8 mouse cellular contexts compared by ENCODE assay signal in genomic region chr11:98936606-98937409, GRCm38 (mm10). TPM values are rescaled to one million over a fixed set of nuclear protein-coding genes. Genes with fewer than 3 reads are reported as not detected.
DNase-seq lines count a peak whose midpoint lies in the region; ATAC-seq and TF ChIP-seq lines count a peak whose summit lies in the region.

No protein-coding gene starts in this region.

- H3K4me2 ChIP-seq in heart, postnatal 0 days (ENCODE audit: low read depth, low read length): peak overlapping the region; percentile 82
- peak overlapping the region; percentile 97 for H3K4me2 ChIP-seq in liver, embryonic 11.5 days
- peak overlapping the region; percentile 71 for H3K4me2 ChIP-seq in neural tube, embryonic 11.5 days (ENCODE audit: low read depth)

- no peak for TF ChIP-seq EP300 in heart, postnatal 0 days (IDR thresholded peaks at IDR 0.05; ENCODE audit: low read depth)

- no peaks in the 10 kb centered on the region for H3K36me3 ChIP-seq in heart, postnatal 0 days (replicated peaks; ENCODE audit: control insufficient read depth, insufficient read depth, low read length)
- H3K36me3 ChIP-seq in liver, embryonic 11.5 days (ENCODE audit: control insufficient read depth, insufficient read depth, low read length): 0 out of 2 replicates have a peak, but pooled peaks cover 2% of the 10 kb centered on the region
- no peaks in the 10 kb centered on the region for H3K36me3 ChIP-seq in neural tube, embryonic 11.5 days (ENCODE audit: control insufficient read depth, insufficient read depth, low read length)

- peak overlapping the region; percentile 83 for H3K9ac ChIP-seq in heart, postnatal 0 days (replicated peaks; ENCODE audit: low read depth, low read length)
- peak overlapping the region; percentile 74 for H3K9ac ChIP-seq in liver, embryonic 11.5 days (ENCODE audit: low read depth, low read length)
- H3K9ac ChIP-seq in neural tube, embryonic 11.5 days (ENCODE audit: low read length): peak overlapping the region; percentile 45

- peak overlapping the region; percentile 92 for H3K27ac ChIP-seq in gastrocnemius, adult 2 months
- peak overlapping the region; percentile 93 for H3K27ac ChIP-seq in heart, postnatal 0 days (ENCODE audit: low read depth)
- peak overlapping the region; percentile 52 for H3K27ac ChIP-seq in liver, embryonic 11.5 days (ENCODE audit: low read depth, low read length)
- H3K27ac ChIP-seq in neural tube, embryonic 11.5 days (ENCODE audit: low read depth, low read length): peak overlapping the region; percentile 54; the same call in 1 of the 2 replicates

- H3K4me3 ChIP-seq in gastrocnemius, adult 2 months: peak overlapping the region; percentile 97
- H3K4me3 ChIP-seq in heart, postnatal 0 days (ENCODE audit: low read depth, low read length): peak overlapping the region; percentile 87
- peak overlapping the region; percentile 72 for H3K4me3 ChIP-seq in liver, embryonic 11.5 days (ENCODE audit: low read depth, low read length)
- H3K4me3 ChIP-seq in neural tube, embryonic 11.5 days (ENCODE audit: low read depth, low read length): peak overlapping the region; percentile 57

- DNase-seq in gastrocnemius, adult 2 months: peak; percentile 56
- DNase-seq in gastrocnemius, postnatal 4 days (ENCODE audit: low spot score in 2 of 2): no peak
- DNase-seq in adipocyte (ENCODE audit: low spot score): peak; percentile 77
- DNase-seq in heart, postnatal 0 days (ENCODE audit: low spot score): peak; percentile 41
- no peak for DNase-seq in liver, embryonic 11.5 days (ENCODE audit: low spot score)
- no peak for DNase-seq in neural tube, embryonic 11.5 days (ENCODE audit: low spot score)
- DNase-seq in layer of hippocampus, adult 9-10 months (ENCODE audit: low spot score): no peak
- no peak for DNase-seq in frontal cortex, postnatal 14 days (ENCODE audit: low spot score in 2 of 2)

- TF ChIP-seq CTCF in gastrocnemius, adult 2 months (IDR thresholded peaks at IDR 0.05): no peak
- TF ChIP-seq CTCF in heart, postnatal 0 days (IDR thresholded peaks at IDR 0.05; ENCODE audit: low read depth): no peak

- ATAC-seq in heart, postnatal 0 days (ENCODE audit: insufficient read depth, low read depth): no peak
- ATAC-seq in liver, embryonic 11.5 days (replicated peaks; ENCODE audit: low FRiP score): peak; percentile 8; the same call in 1 of the 2 replicates
- ATAC-seq in neural tube, embryonic 11.5 days (ENCODE audit: insufficient read depth, low FRiP score, low TSS enrichment): peak; percentile 21; the same call in 1 of the 2 replicates

- intact Hi-C loops in gastrocnemius, adult 2 months (cut with DNase I): loop anchor here (2.0 kb wide), 1 partner anchor 26 kb away; no protein-coding TSS in a partner anchor

- H3K4me1 ChIP-seq in heart, postnatal 0 days (ENCODE audit: control insufficient read depth, insufficient read depth): peaks cover 68% of the 10 kb centered on the region
- H3K4me1 ChIP-seq in liver, embryonic 11.5 days (replicated peaks; ENCODE audit: control insufficient read depth, insufficient read depth, low read length): peaks cover 71% of the 10 kb centered on the region
- peaks cover 68% of the 10 kb centered on the region for H3K4me1 ChIP-seq in neural tube, embryonic 11.5 days (ENCODE audit: control insufficient read depth, insufficient read depth, low read length)

- H3K27me3 ChIP-seq in heart, postnatal 0 days (ENCODE audit: control insufficient read depth, insufficient read depth, low read length): no peaks in the 10 kb centered on the region
- peaks cover 52% of the 10 kb centered on the region for H3K27me3 ChIP-seq in liver, embryonic 11.5 days (replicated peaks; ENCODE audit: control insufficient read depth, insufficient read depth, low read length)
- no peaks in the 10 kb centered on the region for H3K27me3 ChIP-seq in neural tube, embryonic 11.5 days (ENCODE audit: control insufficient read depth, insufficient read depth, low read length)

- H3K9me3 ChIP-seq in heart, postnatal 0 days (replicated peaks; ENCODE audit: control insufficient read depth, low read length): no peaks in the 10 kb centered on the region
- H3K9me3 ChIP-seq in liver, embryonic 11.5 days (ENCODE audit: control insufficient read depth, low read length): no peaks in the 10 kb centered on the region
- no peaks in the 10 kb centered on the region for H3K9me3 ChIP-seq in neural tube, embryonic 11.5 days (ENCODE audit: control insufficient read depth, low read length)

- WGBS in heart, postnatal 0 days: 2% methylated on average over 23 of the region's 23 CpGs
- 1% methylated on average over 23 of the region's 23 CpGs for WGBS in liver, embryonic 11.5 days
- WGBS in neural tube, embryonic 11.5 days: 2% methylated on average over 23 of the region's 23 CpGs

RNA-seq across cellular contexts. Expression of gene Rara, which starts 9.2 kb away (rescaled TPM):
- total RNA-seq in gastrocnemius, adult 2 months (2021): 10 to 100 TPM; 10.2 to 12.4 TPM
- total RNA-seq in gastrocnemius, postnatal 4 days (2021): 10 to 100 TPM; 44.6 to 45.9 TPM
- total RNA-seq in heart, postnatal 0 days (2014; rRNA removed; ENCODE audit: low replicate concordance): 24.0 and 36.2 TPM in 2 replicates
- polyA plus RNA-seq in heart, postnatal 0 days (2015; fragmentation: Nextera tagmentation; extraction: Ambion mirVana): 14.7 and 15.8 TPM in 2 replicates
- 18.6 and 20.1 TPM in 2 replicates for polyA plus RNA-seq in liver, embryonic 11.5 days (2014; fragmentation: Nextera tagmentation; extraction: Ambion mirVana)
- polyA plus RNA-seq in neural tube, embryonic 11.5 days (2014; fragmentation: Nextera tagmentation; extraction: Ambion mirVana): 73.2 and 75.1 TPM in 2 replicates

RNA-seq across cellular contexts. Expression of gene Cdc6, which starts 29.2 kb away (rescaled TPM):
- total RNA-seq in gastrocnemius, adult 2 months (2021): under 1 TPM in 1 of 2 experiments, not detected in 1; 0.11 TPM
- 1 to 10 TPM; 6.8 to 7.5 TPM for total RNA-seq in gastrocnemius, postnatal 4 days (2021)
- 1.4 and 2.2 TPM in 2 replicates for total RNA-seq in heart, postnatal 0 days (2014; rRNA removed; ENCODE audit: low replicate concordance)
- polyA plus RNA-seq in heart, postnatal 0 days (2015; fragmentation: Nextera tagmentation; extraction: Ambion mirVana): 4.2 and 4.5 TPM in 2 replicates
- 96.3 and 114 TPM in 2 replicates for polyA plus RNA-seq in liver, embryonic 11.5 days (2014; fragmentation: Nextera tagmentation; extraction: Ambion mirVana)
- polyA plus RNA-seq in neural tube, embryonic 11.5 days (2014; fragmentation: Nextera tagmentation; extraction: Ambion mirVana): 41.6 and 44.4 TPM in 2 replicates

RNA-seq across cellular contexts. Expression of gene Gjd3, which starts 46.0 kb away (rescaled TPM):
- total RNA-seq in gastrocnemius, adult 2 months (2021): not detected
- total RNA-seq in gastrocnemius, postnatal 4 days (2021): under 1 TPM in 1 of 2 experiments, not detected in 1; 0.69 TPM
- total RNA-seq in heart, postnatal 0 days (2014; rRNA removed; ENCODE audit: low replicate concordance): 4.2 and 14.7 TPM in 2 replicates
- 5.8 and 6.3 TPM in 2 replicates for polyA plus RNA-seq in heart, postnatal 0 days (2015; fragmentation: Nextera tagmentation; extraction: Ambion mirVana)
- 0.21 and 0.22 TPM in 2 replicates for polyA plus RNA-seq in liver, embryonic 11.5 days (2014; fragmentation: Nextera tagmentation; extraction: Ambion mirVana)
- 0.57 TPM in 1 of 2 replicates, not detected in the other for polyA plus RNA-seq in neural tube, embryonic 11.5 days (2014; fragmentation: Nextera tagmentation; extraction: Ambion mirVana)

Comparison
In these comparisons a context has a peak if more than half of its experiments do, and no peak if none do; other contexts are left out.
1. DNase-seq: peak in gastrocnemius, adult 2 months (single experiment), adipocyte (single experiment) and heart, postnatal 0 days (single experiment); none in gastrocnemius, postnatal 4 days (0 of 2), liver, embryonic 11.5 days (single experiment), neural tube, embryonic 11.5 days (single experiment), layer of hippocampus, adult 9-10 months (single experiment) and frontal cortex, postnatal 14 days (0 of 2).
2. Peak in every context shown above with its lines, with median percentiles within 50 percentile points of each other: H3K27ac ChIP-seq, H3K4me3 ChIP-seq, H3K4me2 ChIP-seq and H3K9ac ChIP-seq.